Mouse (Mus musculus) left cerebral cortex, postnatal 25 days (tissue): ENCODE results near the gene Gal3st3. TPM values are rescaled to one million over a fixed set of nuclear protein-coding genes. Genes with fewer than 3 reads are reported as not detected.
"Not testable (repeated sequence)": the region's sequence is repeated elsewhere in the genome, so short reads cannot be mapped to it uniquely, and the experiment has no call there.

Experiments used
- DNase-seq, 2 experiments: peaks; one replicate each; pipeline ENCODE4 v3.0.0; 2022; ENCODE audit warnings: low spot score in 2 of 2, mixed read lengths in 1 of 2
- intact Hi-C: fragments of 180-260 bp; cut with DNase I; formaldehyde crosslinking; loops from one replicate; pipeline ENCODE4 v1.15.1; 2025
- total RNA-seq, 2 experiments: library from RNA; stranded (reverse); gene quantifications; 2 replicates each; pipeline ENCODE4 v1.2.3; 2021

The Gal3st3 gene
- total RNA-seq, 2 experiments from 2014 or later, result 84.3 to 92.4 TPM

- intact Hi-C loops, result loop anchor here (5.0 kb wide), 1 partner anchor 47 kb away; the partner anchor contains the start of gene Cst6
- no peak for DNase-seq
Measured at GRCm38 (mm10) chr19:5300588-5300987, 2.5 kb downstream of the Gal3st3 start.

- peak; percentile 27 to 33 for DNase-seq
- intact Hi-C loops, result loop anchor here (5.0 kb wide), 1 partner anchor 45 kb away; the partner anchor contains the start of gene Cst6
Measured at GRCm38 (mm10) chr19:5302455-5302854, 4.3 kb downstream of the Gal3st3 start.

- intact Hi-C loops, result no loop called here
- no peak for DNase-seq
Measured at GRCm38 (mm10) chr19:5306279-5306678, 8.1 kb downstream of the Gal3st3 start.

GRCm38 (mm10) chr19:5306968-5307734 lies 9.0 kb downstream of the Gal3st3 start:
- intact Hi-C loops, result no loop called here
- DNase-seq, result peak in 1 of 2 experiments; percentile 16

- intact Hi-C loops, result no loop called here
Measured at GRCm38 (mm10) chr19:5309025-5309424, 10.9 kb downstream of the Gal3st3 start.

GRCm38 (mm10) chr19:5313189-5313588 lies 15.1 kb downstream of the Gal3st3 start:
- no peak for DNase-seq
- intact Hi-C loops, result no loop called here

More at GRCm38 (mm10) chr19:5309025-5309424, 10.9 kb downstream of the Gal3st3 start:
- no peak for DNase-seq

- intact Hi-C loops, result no loop called here
- no peak for DNase-seq
Measured at GRCm38 (mm10) chr19:5323801-5324200, 25.7 kb downstream of the Gal3st3 start.

GRCm38 (mm10) chr19:5327970-5328369 lies 29.8 kb downstream of the Gal3st3 start:
- intact Hi-C loops, result no loop called here
- no peak for DNase-seq

GRCm38 (mm10) chr19:5334741-5335140 lies 36.6 kb downstream of the Gal3st3 start:
- intact Hi-C loops, result no loop called here
- DNase-seq, result no peak

- DNase-seq, result no peak
- intact Hi-C loops, result no loop called here
Measured at GRCm38 (mm10) chr19:5335441-5335840, 37.3 kb downstream of the Gal3st3 start, which contains the start of gene Catsper1. Gene Catsper1 (plus strand): TSS chr19:5335741.

GRCm38 (mm10) chr19:5337975-5338374 lies 39.8 kb downstream of the Gal3st3 start:
- intact Hi-C loops, result no loop called here
- DNase-seq, result peak; percentile 73 to 76

- no peak for DNase-seq
- intact Hi-C loops, result no loop called here
Measured at GRCm38 (mm10) chr19:5341360-5341759, 43.2 kb downstream of the Gal3st3 start.

GRCm38 (mm10) chr19:5345297-5346131 lies 47.4 kb downstream of the Gal3st3 start:
- DNase-seq, result no peak
- intact Hi-C loops, result loop anchor here (5.0 kb wide), 1 partner anchor 43 kb away; no protein-coding TSS in a partner anchor

- DNase-seq, result no peak
- intact Hi-C loops, result loop anchor here (5.0 kb wide), 1 partner anchor 46 kb away; no protein-coding TSS in a partner anchor
Measured at GRCm38 (mm10) chr19:5348064-5348463, 49.9 kb downstream of the Gal3st3 start.

GRCm38 (mm10) chr19:5348526-5349501 lies 50.7 kb downstream of the Gal3st3 start:
- peak; percentile 25 to 40 for DNase-seq
- intact Hi-C loops, result loop anchor here (5.0 kb wide), 1 partner anchor 47 kb away; no protein-coding TSS in a partner anchor

GRCm38 (mm10) chr19:5349502-5349873 lies 51.4 kb downstream of the Gal3st3 start, which contains the start of gene Cst6:
Gene Cst6 (minus strand): TSS chr19:5349574.
- intact Hi-C loops, result loop anchor here (5.0 kb wide), 1 partner anchor 47 kb away; no protein-coding TSS in a partner anchor
- not testable (repeated sequence) for DNase-seq

- no peak for DNase-seq
- intact Hi-C loops, result no loop called here
Measured at GRCm38 (mm10) chr19:5353609-5354008, 55.5 kb downstream of the Gal3st3 start.

- no peak for DNase-seq
- intact Hi-C loops, result no loop called here
Measured at GRCm38 (mm10) chr19:5356080-5356479, 57.9 kb downstream of the Gal3st3 start.
